Mouse (Mus musculus) heart, embryonic 15.5 days (tissue): ENCODE results near the gene BC030500. TPM values are rescaled to one million over a fixed set of nuclear protein-coding genes. Genes with fewer than 3 reads are reported as not detected.

Experiments
- ATAC-seq: fragments of 200-750 bp; cut with Nextera tagmentation; replicated peaks from 2 replicates; pipeline ENCODE4 v1.8.0; 2017; ENCODE audit warnings: low read depth, moderate TSS enrichment; ENCODE audit not compliant: insufficient number of reproducible peaks, insufficient read depth, low FRiP score
- H3K27ac ChIP-seq: fragments of 300-500 bp; sonication (generic); 2 replicates; pipeline ENCODE4 v1.5.1; 2015; ENCODE audit warnings: mild to moderate bottlenecking, inconsistent platforms
- H3K27me3 ChIP-seq: fragments of 300-500 bp; sonication (generic); 2 replicates; pipeline ENCODE4 v1.6.1; 2015; ENCODE audit warnings: inconsistent platforms
- H3K36me3 ChIP-seq: fragments of 300-500 bp; sonication (generic); 2 replicates; pipeline ENCODE4 v1.6.1; 2015; ENCODE audit warnings: mild to moderate bottlenecking, inconsistent platforms
- H3K4me1 ChIP-seq: fragments of 300-500 bp; sonication (generic); replicated peaks from 2 replicates; pipeline ENCODE4 v1.6.1; 2015; ENCODE audit warnings: inconsistent platforms
- H3K4me2 ChIP-seq: fragments of 300-500 bp; sonication (generic); 2 replicates; pipeline ENCODE4 v1.6.1; 2015; ENCODE audit warnings: inconsistent platforms, mild to moderate bottlenecking, moderate library complexity
- H3K4me3 ChIP-seq: fragments of 300-500 bp; sonication (generic); 2 replicates; pipeline ENCODE4 v1.5.1; 2015; ENCODE audit warnings: mild to moderate bottlenecking, inconsistent platforms
- H3K9ac ChIP-seq: fragments of 300-500 bp; sonication (generic); 2 replicates; pipeline ENCODE4 v1.6.1; 2015; ENCODE audit warnings: mild to moderate bottlenecking, inconsistent platforms
- H3K9me3 ChIP-seq: fragments of 300-500 bp; sonication (generic); replicated peaks from 2 replicates; pipeline ENCODE4 v1.6.1; 2016; ENCODE audit warnings: inconsistent platforms
- WGBS: fragments of 180-500 bp; shearing (Covaris S2); methylation state at CpG from one replicate; pipeline ENCODE4 v1.1.7; 2015; ENCODE audit warnings: mixed read lengths; 5-methylcytosine and 5-hydroxymethylcytosine counted together
- polyA plus RNA-seq: library from polyadenylated mRNA; unstranded; fragments of >200 nt; fragmentation: Nextera tagmentation; extraction: Ambion mirVana; gene quantifications from 2 replicates; pipeline ENCODE4 v1.2.1, GENCODE M21; 2015

BC030500 gene
- 0.36 TPM in 1 of 2 replicates, not detected in the other for polyA plus RNA-seq

- no peaks in the 10 kb centered on the region for H3K9me3 ChIP-seq
- peak within 1 kb of the TSS; percentile 60 for H3K4me3 ChIP-seq
- peaks cover 28% of the 10 kb centered on the region for H3K27me3 ChIP-seq
- no peaks in the 10 kb centered on the region for H3K36me3 ChIP-seq
- peak within 1 kb of the TSS; percentile 98 for H3K4me2 ChIP-seq
- H3K9ac ChIP-seq = peak within 1 kb of the TSS; percentile 25; the same call in 1 of the 2 replicates
- 11% methylated on average over 14 of the region's 14 CpGs for WGBS
- no peak within 1 kb of the TSS for H3K27ac ChIP-seq
- no peak for ATAC-seq
- peaks cover 14% of the 10 kb centered on the region for H3K4me1 ChIP-seq
Observed at GRCm38 (mm10) chr8:58911677-58912076, at the start of gene BC030500. BC030500 (plus strand) TSS chr8:58911755.

DNA sequence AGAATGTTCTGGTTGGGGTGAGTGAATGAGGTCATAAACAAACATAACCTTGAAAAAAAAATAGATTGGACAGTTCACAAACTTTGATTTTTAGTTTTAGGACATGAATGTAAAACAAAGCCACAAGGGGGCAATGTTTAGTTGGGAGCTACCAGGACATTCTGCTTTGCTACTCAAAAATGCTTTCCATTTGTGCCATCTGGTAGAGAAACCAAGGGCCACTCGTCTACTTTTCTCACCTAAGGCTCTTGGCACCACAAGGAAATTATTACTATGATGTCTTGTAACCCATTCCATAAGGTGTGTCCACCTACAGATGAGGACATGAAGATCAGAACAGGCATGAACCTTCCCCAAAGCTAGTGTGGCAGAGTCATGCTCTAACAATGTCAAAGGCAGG, 25.1 kb upstream of the BC030500 start:
- ATAC-seq = no peak
- Histone ChIP-seq H3K36me3 (no peaks in the 10 kb centered on the region), H3K9me3 (no peaks in the 10 kb centered on the region), H3K27me3 (no peaks in the 10 kb centered on the region), H3K4me2 (no peak overlapping the region), H3K4me1 (no peaks in the 10 kb centered on the region), H3K27ac (no peak overlapping the region), H3K9ac (no peak overlapping the region), H3K4me3 (no peak overlapping the region)
- WGBS = 10% methylated on average over 1 of the region's 1 CpGs

GRCm38 (mm10) chr8:58890591-58890990, 21.0 kb upstream of the BC030500 start:
- Histone ChIP-seq H3K27me3 (no peaks in the 10 kb centered on the region), H3K4me2 (no peak overlapping the region), H3K9me3 (no peaks in the 10 kb centered on the region), H3K4me3 (no peak overlapping the region), H3K27ac (no peak overlapping the region), H3K36me3 (no peaks in the 10 kb centered on the region), H3K9ac (no peak overlapping the region), H3K4me1 (no peaks in the 10 kb centered on the region)
- WGBS = 88% methylated on average over 3 of the region's 3 CpGs
- ATAC-seq = no peak

DNA sequence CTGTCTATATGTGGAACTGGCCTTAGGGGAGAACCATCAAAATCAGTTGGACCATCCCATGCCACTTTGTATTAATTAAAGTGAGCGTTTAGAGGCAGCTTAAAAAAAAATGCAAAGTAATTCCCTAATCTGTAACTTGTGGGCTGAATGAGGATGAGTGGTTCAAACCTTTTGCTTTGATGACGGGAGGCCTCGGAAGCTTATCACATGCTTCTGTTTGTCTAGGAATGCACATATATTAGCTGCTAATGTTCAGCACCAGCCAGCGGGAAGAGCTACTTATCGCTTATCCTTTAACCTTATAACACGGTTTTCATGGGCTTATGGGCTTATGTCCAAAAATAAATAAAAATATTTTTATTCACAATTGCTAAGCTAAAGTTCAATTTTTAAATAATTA, 15.6 kb upstream of the BC030500 start:
- Histone ChIP-seq H3K4me3 (no peak overlapping the region), H3K4me1 (no peaks in the 10 kb centered on the region), H3K9me3 (no peaks in the 10 kb centered on the region), H3K36me3 (no peaks in the 10 kb centered on the region), H3K4me2 (no peak overlapping the region), H3K9ac (no peak overlapping the region), H3K27me3 (no peaks in the 10 kb centered on the region), H3K27ac (no peak overlapping the region)
- no peak for ATAC-seq
- 55% methylated on average over 6 of the region's 6 CpGs for WGBS

DNA sequence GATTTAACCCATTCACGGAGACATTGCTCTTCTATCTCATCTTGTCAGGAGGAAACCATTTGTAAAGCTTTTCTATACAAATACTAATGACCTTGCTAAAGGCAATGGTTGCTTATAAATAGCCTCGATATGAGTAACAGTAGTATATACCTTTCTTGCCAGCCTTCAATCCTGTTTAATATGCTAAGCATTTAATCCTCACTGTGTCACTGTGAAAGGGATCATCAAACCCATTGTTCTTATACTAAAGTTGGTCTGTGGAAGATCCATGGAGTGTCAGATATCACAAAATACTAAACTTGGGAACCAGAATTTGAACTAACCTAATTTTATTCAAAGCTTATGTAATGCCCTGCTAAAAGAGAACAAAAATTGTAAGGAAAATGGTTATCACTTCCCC, 7.1 kb upstream of the BC030500 start:
- no peaks in the 10 kb centered on the region for H3K36me3 ChIP-seq
- H3K9me3 ChIP-seq = no peaks in the 10 kb centered on the region
- H3K4me2 ChIP-seq = no peak overlapping the region
- 37% methylated on average over 2 of the region's 2 CpGs for WGBS
- no peaks in the 10 kb centered on the region for H3K4me1 ChIP-seq
- no peak overlapping the region for H3K9ac ChIP-seq
- H3K27me3 ChIP-seq = no peaks in the 10 kb centered on the region
- ATAC-seq = no peak
- no peak overlapping the region for H3K4me3 ChIP-seq
- no peak overlapping the region for H3K27ac ChIP-seq

- ATAC-seq = no peak
- no peak within 1 kb of the TSS for H3K27ac ChIP-seq
- peak within 1 kb of the TSS; percentile 60 for H3K4me3 ChIP-seq
- peaks cover 14% of the 10 kb centered on the region for H3K4me1 ChIP-seq
- H3K27me3 ChIP-seq = peaks cover 28% of the 10 kb centered on the region
- no peaks in the 10 kb centered on the region for H3K36me3 ChIP-seq
- peak within 1 kb of the TSS; percentile 98 for H3K4me2 ChIP-seq
- WGBS = under 1% methylated on average over 37 of the region's 37 CpGs
- H3K9me3 ChIP-seq = no peaks in the 10 kb centered on the region
- H3K9ac ChIP-seq = peak within 1 kb of the TSS; percentile 25; the same call in 1 of the 2 replicates
Observed at GRCm38 (mm10) chr8:58912196-58912839, 763 bp downstream of the BC030500 start, which contains the start of gene Galntl6. Galntl6 (minus strand) TSS chr8:58912640.

DNA sequence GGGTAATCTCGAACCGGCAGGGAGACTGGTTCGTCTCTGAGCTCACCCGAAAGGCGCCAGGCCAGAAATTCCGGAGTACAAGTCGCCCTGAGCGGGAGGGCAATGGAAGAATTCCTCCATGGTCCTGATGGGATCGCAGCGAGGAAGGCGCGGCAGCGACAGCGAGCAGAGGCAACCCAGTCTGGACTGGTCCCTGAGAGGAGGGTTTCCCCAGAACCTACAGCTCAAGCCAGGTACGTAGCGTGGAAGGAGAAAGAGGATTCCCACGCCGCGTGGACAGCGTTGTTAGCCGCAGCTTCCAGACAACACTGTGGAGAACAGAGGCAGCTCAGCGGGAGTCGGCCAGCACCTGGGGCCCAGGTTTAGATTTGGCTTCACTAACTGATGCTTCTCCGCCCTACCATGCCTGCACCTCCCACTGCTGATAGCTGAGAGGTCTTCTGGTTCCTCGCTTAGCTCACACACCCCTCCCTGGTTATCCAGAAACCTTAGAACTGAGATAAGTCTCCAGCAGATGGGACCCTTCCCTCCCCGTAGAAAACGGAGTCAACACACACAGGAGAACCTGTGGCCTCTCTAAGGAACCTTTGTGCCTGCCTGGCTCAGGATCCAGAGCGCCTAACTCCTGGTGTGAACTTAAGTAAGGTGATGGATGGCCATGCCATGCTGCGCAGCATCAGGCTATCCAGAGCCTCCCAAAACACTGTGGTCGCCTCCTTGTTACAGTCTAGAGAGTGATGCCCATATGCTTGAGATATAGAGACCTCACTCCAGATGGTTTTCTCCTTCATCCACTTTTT, 1.5 kb downstream of the BC030500 start:
- peak overlapping the region; percentile 98 for H3K4me2 ChIP-seq
- H3K4me3 ChIP-seq = peak overlapping the region; percentile 60
- 0 out of 2 replicates have a peak, but pooled peaks have one; percentile 43 for ATAC-seq
- 5% methylated on average over 30 of the region's 30 CpGs for WGBS
- H3K4me1 ChIP-seq = peaks cover 14% of the 10 kb centered on the region
- H3K9me3 ChIP-seq = no peaks in the 10 kb centered on the region
- no peak overlapping the region for H3K27ac ChIP-seq
- H3K27me3 ChIP-seq = peaks cover 28% of the 10 kb centered on the region
- no peaks in the 10 kb centered on the region for H3K36me3 ChIP-seq
- peak overlapping the region; percentile 25; the same call in 1 of the 2 replicates for H3K9ac ChIP-seq

- peaks cover 28% of the 10 kb centered on the region for H3K27me3 ChIP-seq
- no peak overlapping the region for H3K9ac ChIP-seq
- peaks cover 14% of the 10 kb centered on the region for H3K4me1 ChIP-seq
- no peak overlapping the region for H3K4me2 ChIP-seq
- whole genome bisulfite sequencing = 77% methylated on average over 3 of the region's 3 CpGs
- no peak overlapping the region for H3K4me3 ChIP-seq
- H3K36me3 ChIP-seq = no peaks in the 10 kb centered on the region
- no peaks in the 10 kb centered on the region for H3K9me3 ChIP-seq
- H3K27ac ChIP-seq = no peak overlapping the region
- no peak for ATAC-seq
Observed at GRCm38 (mm10) chr8:58913640-58913968, 2.0 kb downstream of the BC030500 start.

- H3K4me2 ChIP-seq = no peak overlapping the region
- H3K9ac ChIP-seq = no peak overlapping the region
- H3K27me3 ChIP-seq = peaks cover 28% of the 10 kb centered on the region
- H3K36me3 ChIP-seq = no peaks in the 10 kb centered on the region
- H3K9me3 ChIP-seq = no peaks in the 10 kb centered on the region
- WGBS = 59% methylated on average over 2 of the region's 2 CpGs
- H3K4me1 ChIP-seq = peaks cover 14% of the 10 kb centered on the region
- ATAC-seq = no peak
- H3K27ac ChIP-seq = no peak overlapping the region
- no peak overlapping the region for H3K4me3 ChIP-seq
Observed at GRCm38 (mm10) chr8:58915142-58915541, 3.6 kb downstream of the BC030500 start.

GRCm38 (mm10) chr8:58931066-58931465, 19.5 kb downstream of the BC030500 start:
- Histone ChIP-seq H3K27ac (no peak overlapping the region), H3K4me3 (no peak overlapping the region)
- WGBS = 67% methylated on average over 1 of the region's 1 CpGs

GRCm38 (mm10) chr8:58943773-58944172, 32.2 kb downstream of the BC030500 start:
- H3K27me3 ChIP-seq = no peaks in the 10 kb centered on the region
- 71% methylated on average over 4 of the region's 4 CpGs for WGBS
- ATAC-seq = no peak
- H3K9me3 ChIP-seq = no peaks in the 10 kb centered on the region
- H3K4me2 ChIP-seq = no peak overlapping the region
- no peaks in the 10 kb centered on the region for H3K4me1 ChIP-seq
- H3K36me3 ChIP-seq = no peaks in the 10 kb centered on the region
- no peak overlapping the region for H3K27ac ChIP-seq
- H3K4me3 ChIP-seq = no peak overlapping the region
- H3K9ac ChIP-seq = no peak overlapping the region

More at GRCm38 (mm10) chr8:58931066-58931465, 19.5 kb downstream of the BC030500 start:
- Histone ChIP-seq H3K36me3 (no peaks in the 10 kb centered on the region), H3K27me3 (no peaks in the 10 kb centered on the region), H3K9me3 (no peaks in the 10 kb centered on the region), H3K9ac (no peak overlapping the region), H3K4me1 (no peaks in the 10 kb centered on the region), H3K4me2 (no peak overlapping the region)
- no peak for ATAC-seq
